Mouse (Mus musculus) CH12.LX (cell line): Measurements from ENCODE around the gene Psmd11.

Experiments used
- CTCF ChIP-seq, 2 experiments: IDR thresholded peaks in 1 of 2; conservative IDR thresholded peaks in 1 of 2; 2 replicates each; pipeline ENCODE4 v1.5.1; 2011 to 2012; ENCODE audit warnings: low read depth in 2 of 2, low read length in 2 of 2, improper control_type of control experiment in 1 of 2, inconsistent platforms in 1 of 2, mild to moderate bottlenecking in 1 of 2, moderate library complexity in 1 of 2
- ELF1 ChIP-seq: IDR thresholded peaks from 2 replicates; pipeline ENCODE4 v1.6.1; 2014; ENCODE audit warnings: low read depth, mild to moderate bottlenecking, inconsistent platforms, low read length, improper control_type of control experiment
- POLR2A ChIP-seq: IDR thresholded peaks from 2 replicates; pipeline ENCODE4 v1.6.1; 2011; ENCODE audit warnings: low read depth, mild to moderate bottlenecking, improper control_type of control experiment, low read length
- TCF12 ChIP-seq: IDR thresholded peaks from 2 replicates; pipeline ENCODE4 v1.6.1; 2014; ENCODE audit warnings: low read depth, mild to moderate bottlenecking, inconsistent platforms, low read length, improper control_type of control experiment
- ZKSCAN1 ChIP-seq: IDR thresholded peaks from 2 replicates; pipeline ENCODE4 v1.6.1; 2012; ENCODE audit warnings: low read depth, inconsistent platforms, low read length, improper control_type of control experiment, borderline replicate concordance

DNA sequence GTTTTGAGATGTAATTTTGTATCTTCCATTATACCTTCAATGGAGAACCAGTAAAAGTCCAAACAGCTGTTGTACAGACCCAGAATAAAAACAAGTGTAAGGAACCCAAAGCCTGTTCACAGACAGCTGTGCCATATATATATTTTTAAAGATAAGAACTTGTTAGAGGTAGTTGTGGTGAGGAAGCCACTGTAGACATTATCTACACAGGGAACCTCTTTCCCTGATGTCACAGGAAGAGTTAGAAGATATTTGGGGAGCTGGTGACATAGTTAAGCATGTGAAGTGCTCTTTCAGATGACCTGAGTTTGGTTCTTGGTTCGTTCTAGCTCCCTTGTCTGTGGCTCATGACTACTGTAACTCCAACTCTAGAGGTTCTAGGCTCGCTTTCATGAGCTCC is 3.7 kb upstream of the Psmd11 start:
- TF ChIP-seq POLR2A (no peak), CTCF (conservative IDR thresholded peaks at IDR 0.05 in 1 of 2, IDR thresholded peaks at IDR 0.05 in 1 of 2; ENCODE audit: low read depth in 2 of 2, low read length in 2 of 2) (no peak), TCF12 (no peak), ELF1 (no peak), ZKSCAN1 (no peak)
